Mouse (Mus musculus) intestine, postnatal 0 days (tissue): ENCODE measurements around the gene Phactr2. TPM values are rescaled to one million over a fixed set of nuclear protein-coding genes. Genes with fewer than 3 reads are reported as not detected.

Experiments used
- ATAC-seq: fragments of 200-750 bp; cut with Nextera tagmentation; 2 replicates; pipeline ENCODE4 v1.8.0; 2017; ENCODE audit warnings: mild to moderate bottlenecking, moderate TSS enrichment, moderate library complexity
- H3K27ac ChIP-seq: fragments of 300-500 bp; sonication (generic); 2 replicates; pipeline ENCODE4 v1.5.1; 2014; ENCODE audit warnings: mild to moderate bottlenecking, low read depth, low read length, moderate library complexity
- H3K27me3 ChIP-seq: fragments of 300-500 bp; sonication (generic); replicated peaks from 2 replicates; pipeline ENCODE4 v1.6.1; 2014; ENCODE audit warnings: low read length, mixed read lengths; ENCODE audit not compliant: control insufficient read depth, insufficient read depth
- H3K36me3 ChIP-seq: fragments of 300-500 bp; sonication (generic); 2 replicates; pipeline ENCODE4 v1.6.1; 2014; ENCODE audit warnings: mild to moderate bottlenecking, moderate library complexity; ENCODE audit not compliant: control insufficient read depth, insufficient read depth
- H3K4me1 ChIP-seq: fragments of 300-500 bp; sonication (generic); replicated peaks from 2 replicates; pipeline ENCODE4 v1.6.1; 2014; ENCODE audit warnings: antibody characterized with exemption, low read length, mixed read lengths; ENCODE audit not compliant: control insufficient read depth, insufficient read depth
- H3K4me2 ChIP-seq: fragments of 300-500 bp; sonication (generic); replicated peaks from 2 replicates; pipeline ENCODE4 v1.6.1; 2014; ENCODE audit warnings: low read depth, mild to moderate bottlenecking, moderate library complexity
- H3K4me3 ChIP-seq: fragments of 300-500 bp; sonication (generic); 2 replicates; pipeline ENCODE4 v1.5.1; 2014; ENCODE audit warnings: low read depth, low read length
- H3K9ac ChIP-seq: fragments of 300-500 bp; sonication (generic); 2 replicates; pipeline ENCODE4 v1.6.1; 2014; ENCODE audit warnings: mild to moderate bottlenecking, low read depth, low read length
- H3K9me3 ChIP-seq: fragments of 300-500 bp; sonication (generic); 2 replicates; pipeline ENCODE4 v1.6.1; 2016; ENCODE audit warnings: mixed run types; ENCODE audit not compliant: control insufficient read depth
- CTCF ChIP-seq: sonication (generic); IDR thresholded peaks from 2 replicates; pipeline ENCODE4 v1.5.1; 2016; ENCODE audit warnings: low read depth, mild to moderate bottlenecking, control low read depth, antibody characterized with exemption, moderate library complexity
- WGBS: fragments of 180-500 bp; shearing (Covaris S2); extraction: QIAGEN DNeasy Blood & Tissue Kit; methylation state at CpG from one replicate; pipeline ENCODE4 v1.1.7; 2014; 5-methylcytosine and 5-hydroxymethylcytosine counted together
- polyA plus RNA-seq: library from polyadenylated mRNA; unstranded; fragments of >200 nt; fragmentation: Nextera tagmentation; extraction: Ambion mirVana; gene quantifications from 2 replicates; pipeline ENCODE4 v1.2.1, GENCODE M21; 2015

Gene Phactr2
- polyA plus RNA-seq, 1 experiment from 2014 or later = 12.3 TPM

DNA sequence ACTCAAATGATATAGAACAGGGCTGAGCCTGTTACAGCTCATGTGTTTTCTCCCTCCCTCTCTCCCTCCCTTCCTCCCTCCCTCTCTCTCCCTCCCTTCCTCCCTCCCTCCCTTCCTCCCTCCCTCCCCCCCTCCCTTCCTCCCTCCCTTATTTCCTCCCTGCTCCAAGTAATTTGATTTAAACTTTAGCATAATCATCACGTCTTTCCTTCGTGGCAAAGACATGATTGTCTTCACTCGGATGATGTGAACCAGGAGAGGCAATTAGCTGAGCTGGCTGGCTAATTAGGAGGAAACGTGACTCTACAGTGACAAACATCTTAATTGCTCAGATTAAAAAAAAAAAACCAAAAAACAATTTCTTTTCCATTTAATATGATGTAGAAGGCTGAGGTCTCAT is 55.0 kb downstream of the Phactr2 start:
- H3K4me1 ChIP-seq = no peaks in the 10 kb centered on the region
- no peaks in the 10 kb centered on the region for H3K9me3 ChIP-seq
- no peaks in the 10 kb centered on the region for H3K27me3 ChIP-seq
- H3K4me2 ChIP-seq = no peak overlapping the region
- no peak for ATAC-seq
- H3K36me3 ChIP-seq = no peaks in the 10 kb centered on the region
- no peak overlapping the region for H3K27ac ChIP-seq
- no peak overlapping the region for H3K4me3 ChIP-seq
- no peak for TF ChIP-seq CTCF
- H3K9ac ChIP-seq = no peak overlapping the region
- 64% methylated on average over 4 of the region's 4 CpGs for WGBS

DNA sequence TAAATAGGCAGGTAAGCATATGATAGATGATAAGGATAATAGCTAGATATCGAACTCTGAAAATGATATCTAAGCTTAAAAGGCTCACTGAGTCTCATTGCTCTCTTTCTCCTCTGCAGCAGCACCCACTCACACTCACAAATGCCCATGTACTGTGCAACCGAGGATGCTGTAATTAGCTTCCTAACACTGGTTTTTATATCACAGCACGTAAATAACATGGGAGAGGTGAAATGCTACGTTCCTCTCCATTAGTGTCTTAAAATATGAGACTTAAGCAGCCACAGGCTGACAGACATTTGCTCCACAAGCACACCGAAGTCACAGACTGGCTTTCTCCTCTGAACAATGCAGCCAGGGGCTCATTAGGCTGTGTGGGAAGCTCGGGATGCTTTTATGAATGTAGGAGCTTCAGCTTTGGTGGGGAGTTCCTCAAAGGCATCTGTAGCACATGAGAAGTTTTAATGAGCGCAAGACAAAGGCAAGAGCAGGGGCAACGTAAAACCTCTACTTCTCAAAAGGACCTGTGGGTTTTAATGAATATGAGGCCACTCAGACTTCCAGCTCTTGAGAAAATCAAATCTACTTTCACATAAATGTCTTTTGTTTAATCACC is 58.6 kb downstream of the Phactr2 start:
- Histone ChIP-seq H3K9ac (no peak overlapping the region), H3K36me3 (no peaks in the 10 kb centered on the region), H3K4me1 (no peaks in the 10 kb centered on the region), H3K27ac (no peak overlapping the region), H3K4me2 (no peak overlapping the region), H3K9me3 (no peaks in the 10 kb centered on the region), H3K27me3 (no peaks in the 10 kb centered on the region), H3K4me3 (no peak overlapping the region)
- WGBS = 79% methylated on average over 8 of the region's 8 CpGs
- no peak for ATAC-seq
- no peak for TF ChIP-seq CTCF

DNA sequence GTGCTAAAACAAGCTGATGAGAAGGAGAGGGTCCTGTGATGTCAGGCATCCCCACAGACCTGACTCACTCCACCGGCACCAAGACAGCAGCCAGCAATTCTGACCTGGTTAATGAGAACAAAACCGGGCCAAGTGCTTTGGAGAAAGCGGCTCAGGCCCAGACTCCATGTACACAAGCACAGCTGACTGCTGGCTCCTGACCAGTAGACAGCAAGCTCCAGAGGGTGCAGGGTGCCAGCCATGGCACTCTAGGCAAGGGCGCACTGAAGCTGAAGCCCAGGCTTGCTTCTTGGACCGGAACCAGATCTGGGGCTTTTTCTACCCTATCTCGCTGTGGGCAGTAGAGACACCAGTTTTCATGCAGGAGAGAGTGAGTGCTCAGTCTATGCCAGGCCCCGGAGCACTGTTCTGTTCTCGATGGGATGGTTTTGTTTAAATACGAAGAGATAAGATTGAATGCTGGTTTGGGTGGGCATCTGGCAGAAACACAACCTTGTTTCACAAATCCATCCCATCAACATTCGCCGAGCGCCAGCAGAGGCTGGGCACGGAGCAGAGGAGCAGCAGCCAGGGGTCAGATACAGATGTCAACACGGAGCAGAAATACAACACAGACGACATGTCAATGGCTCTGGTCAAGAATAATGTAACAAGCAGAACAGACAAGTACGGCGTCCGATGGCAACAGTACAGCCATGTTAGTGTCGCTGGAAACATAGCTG is 61.8 kb downstream of the Phactr2 start:
- no peak overlapping the region for H3K9ac ChIP-seq
- no peak overlapping the region for H3K4me3 ChIP-seq
- H3K36me3 ChIP-seq = no peaks in the 10 kb centered on the region
- WGBS = 79% methylated on average over 19 of the region's 19 CpGs
- no peaks in the 10 kb centered on the region for H3K9me3 ChIP-seq
- no peaks in the 10 kb centered on the region for H3K27me3 ChIP-seq
- H3K27ac ChIP-seq = no peak overlapping the region; the same call in 1 of the 2 replicates
- no peak overlapping the region for H3K4me2 ChIP-seq
- no peaks in the 10 kb centered on the region for H3K4me1 ChIP-seq
- ATAC-seq = no peak
- TF ChIP-seq CTCF = no peak

DNA sequence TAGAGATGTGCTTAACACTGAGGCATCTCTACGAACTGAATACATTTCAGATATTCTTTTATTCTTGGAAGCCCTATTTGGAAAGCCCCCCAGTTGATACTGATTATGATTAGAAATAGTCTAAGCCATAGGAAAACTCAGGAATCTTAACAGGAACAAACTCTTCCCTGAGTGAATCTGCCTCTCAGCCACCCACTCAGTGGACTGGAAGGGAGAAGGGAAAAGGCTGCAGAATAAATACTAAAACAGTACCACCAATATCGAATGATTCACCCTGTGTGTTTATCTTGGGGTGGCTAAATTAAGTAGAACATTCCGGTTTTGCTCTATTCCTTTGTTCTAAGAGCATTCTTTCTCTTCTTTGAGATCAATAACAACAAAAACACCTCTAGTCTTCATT is 63.2 kb downstream of the Phactr2 start:
- 82% methylated on average over 3 of the region's 3 CpGs for WGBS
- TF ChIP-seq CTCF = no peak
- ATAC-seq = no peak
- Histone ChIP-seq H3K4me3 (no peak overlapping the region), H3K27ac (no peak overlapping the region), H3K9me3 (no peaks in the 10 kb centered on the region), H3K27me3 (no peaks in the 10 kb centered on the region), H3K9ac (no peak overlapping the region), H3K36me3 (no peaks in the 10 kb centered on the region), H3K4me2 (no peak overlapping the region), H3K4me1 (no peaks in the 10 kb centered on the region)

DNA sequence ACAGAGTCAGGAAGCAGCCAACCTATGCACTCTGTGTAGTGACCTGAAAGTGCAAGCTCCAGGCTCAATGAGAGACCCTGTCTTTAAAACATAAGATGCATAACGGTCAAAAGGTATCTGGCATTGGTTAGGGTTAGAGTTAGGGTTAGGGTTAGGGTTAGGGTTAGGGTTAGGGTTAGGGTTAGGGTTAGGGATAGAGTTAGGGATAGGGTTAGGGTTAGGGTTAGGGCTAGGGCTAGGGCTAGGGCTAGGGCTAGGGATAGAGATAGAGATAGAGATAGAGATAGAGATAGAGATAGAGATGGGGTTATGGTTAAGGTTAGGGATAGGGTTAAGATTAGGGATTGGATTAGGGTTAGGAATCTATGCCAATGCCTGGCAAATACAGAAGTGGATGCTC is 72.2 kb downstream of the Phactr2 start:
- no peaks in the 10 kb centered on the region for H3K9me3 ChIP-seq

DNA sequence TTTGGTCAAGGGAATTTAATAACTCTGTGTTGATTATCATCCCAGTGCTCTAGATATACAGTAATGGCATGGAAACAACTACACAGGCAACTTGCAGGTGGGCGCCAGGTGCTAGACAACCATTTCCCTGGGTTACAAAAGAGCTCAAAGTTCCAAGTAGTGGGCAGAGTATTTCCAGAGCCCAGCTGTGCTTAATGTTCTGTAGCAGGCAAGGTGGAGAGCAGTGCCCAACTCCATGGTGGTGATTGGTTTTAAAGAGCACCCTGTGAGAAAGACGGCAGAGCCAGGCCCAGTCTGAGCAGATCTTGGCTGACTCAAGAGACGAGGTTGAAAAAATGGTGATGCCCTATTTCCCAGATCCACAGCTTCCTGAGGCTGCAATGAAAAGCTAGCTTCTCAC is 78.5 kb downstream of the Phactr2 start:
- no peak for ATAC-seq

More for the DNA sequence above, 72.2 kb downstream of the Phactr2 start:
- Histone ChIP-seq H3K4me1 (no peaks in the 10 kb centered on the region), H3K36me3 (no peaks in the 10 kb centered on the region), H3K4me2 (no peak overlapping the region), H3K27ac (no peak overlapping the region), H3K9ac (no peak overlapping the region), H3K4me3 (no peak overlapping the region), H3K27me3 (no peaks in the 10 kb centered on the region)
- no peak for ATAC-seq
- WGBS = 84% methylated on average over 1 of the region's 1 CpGs
- TF ChIP-seq CTCF = no peak

More for the DNA sequence above, 78.5 kb downstream of the Phactr2 start:
- TF ChIP-seq CTCF = no peak
- WGBS = 88% methylated on average over 3 of the region's 3 CpGs
- H3K4me3 ChIP-seq = no peak overlapping the region
- H3K4me1 ChIP-seq = no peaks in the 10 kb centered on the region
- no peaks in the 10 kb centered on the region for H3K9me3 ChIP-seq
- no peak overlapping the region for H3K27ac ChIP-seq
- H3K9ac ChIP-seq = no peak overlapping the region
- H3K36me3 ChIP-seq = no peaks in the 10 kb centered on the region
- no peaks in the 10 kb centered on the region for H3K27me3 ChIP-seq
- H3K4me2 ChIP-seq = no peak overlapping the region
